Mouse (Mus musculus) liver, adult 2 months (tissue): Measurements from ENCODE around the gene 1700020D05Rik.

Source experiments
- CTCF ChIP-seq: fragments of 200-500 bp; IDR thresholded peaks from 2 replicates; pipeline ENCODE4 v1.5.1; 2011; ENCODE audit warnings: low read depth, low read length, control low read depth
- POLR2A ChIP-seq: fragments of 200-500 bp; IDR thresholded peaks from 2 replicates; pipeline ENCODE4 v1.6.1; 2011; ENCODE audit warnings: low read length, control low read depth; ENCODE audit not compliant: insufficient read depth; ENCODE audit errors: extremely low read depth

DNA sequence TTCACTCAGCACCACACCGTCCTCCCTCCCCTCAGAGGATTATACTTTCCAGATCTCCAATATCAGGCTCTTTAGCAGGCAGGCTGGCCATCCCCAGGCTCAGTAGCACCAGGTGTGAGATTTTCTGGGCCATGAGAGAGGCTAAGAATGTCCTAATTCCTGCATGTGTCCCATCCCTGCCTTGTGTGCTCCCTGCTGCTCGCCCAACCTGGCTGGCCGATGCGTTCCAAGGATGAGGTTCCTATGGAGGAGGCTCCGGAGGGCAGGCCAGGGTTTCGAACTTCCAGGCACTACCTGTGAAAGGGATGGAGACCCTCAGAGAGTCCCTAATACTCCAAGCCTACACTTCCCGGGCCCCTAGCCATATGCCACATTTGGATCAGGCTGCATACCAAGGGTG, 17.8 kb downstream of the 1700020D05Rik start:
- TF ChIP-seq CTCF (no peak), POLR2A (no peak)
